29 mouse cellular contexts compared by ENCODE assay signal in the genomic region with DNA sequence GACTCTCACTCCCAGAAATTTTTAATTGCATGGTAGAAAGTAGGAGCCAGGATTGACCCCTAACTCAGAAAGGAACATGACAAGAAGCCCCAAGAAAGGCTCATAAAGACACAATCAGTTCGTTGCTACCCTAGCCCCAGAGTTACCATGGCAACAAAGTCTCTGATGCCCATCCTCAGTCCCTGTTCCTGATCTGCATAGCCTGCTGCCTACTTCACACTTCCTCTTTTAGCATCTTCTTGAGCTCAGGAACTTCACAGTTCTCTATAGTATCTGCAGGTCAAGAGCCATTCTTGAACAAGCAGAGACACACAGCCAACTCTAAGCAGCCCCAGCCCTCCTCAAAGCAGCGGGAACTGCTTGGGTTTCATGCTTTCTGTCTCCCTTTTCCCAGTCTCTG.
DNase-seq lines count a peak whose midpoint lies in the region; ATAC-seq and TF ChIP-seq lines count a peak whose summit lies in the region.
"Had no signal": no experiment of that assay in that cellular context is flagged by ENCODE, and none has a peak within 500 bp of the region (broad histone marks: within the 10 kb centered on the region; RNA-seq: fewer than 3 reads in every experiment).

No protein-coding gene starts in this region.

- ATAC-seq in frontal cortex, adult (ENCODE audit: low TSS enrichment): peak; percentile 68
- ATAC-seq in granulocyte monocyte progenitor cell, adult 5-6 weeks (replicated peaks; ENCODE audit: poor library complexity, severe bottlenecking): peak; percentile 77
- ATAC-seq in lung, postnatal 0 days: no peak
- ATAC-seq: CD4-positive, CD25-positive, alpha-beta regulatory T cell, adult 4 months; forebrain, embryonic 16.5 days; midbrain, embryonic 15.5 days had no signal

- no peaks in the 10 kb centered on the region for H3K27me3 ChIP-seq in splenic B cell, adult 2 months (ENCODE audit: control insufficient read depth, insufficient read depth, low read length, poor library complexity, severe bottlenecking)
- H3K27me3 ChIP-seq in lung, postnatal 0 days (replicated peaks; ENCODE audit: insufficient read depth, low read length): no peaks in the 10 kb centered on the region
- H3K27me3 ChIP-seq: embryonic facial prominence, embryonic 15.5 days; heart, embryonic 13.5 days; hindbrain, embryonic 12.5 days; limb, embryonic 15.5 days; liver, embryonic 15.5 days; midbrain, embryonic 15.5 days; stomach, embryonic 15.5 days had no signal

- no peak for DNase-seq in frontal cortex, postnatal 25 days (ENCODE audit: low spot score in 2 of 2)
- DNase-seq in right cerebral cortex, adult 18-20 months: peak; percentile 15
- no peak for DNase-seq in right cerebral cortex, postnatal 4 days
- peak; percentile 76 for DNase-seq in splenic B cell, adult 2 months (ENCODE audit: low read depth, low spot score)
- no peak for DNase-seq in thymus, postnatal 14 days
- no peak for DNase-seq in lung, postnatal 0 days (ENCODE audit: low spot score)
- DNase-seq: adrenal gland, postnatal 25 days; cerebellum, adult 2 months; cerebellum, postnatal 36 days; gastrocnemius, postnatal 25 days; heart, adult 2 months; heart, postnatal 14 days; kidney, postnatal 25 days; layer of hippocampus, postnatal 36 days; left cerebral cortex, postnatal 4 days; right cerebral cortex, postnatal 14 days had no signal

- no peak overlapping the region for H3K27ac ChIP-seq in lung, postnatal 0 days (ENCODE audit: low read length)
- H3K27ac ChIP-seq: embryonic facial prominence, embryonic 15.5 days; heart, adult 2 months; heart, embryonic 13.5 days; hindbrain, embryonic 12.5 days; limb, embryonic 15.5 days; liver, embryonic 15.5 days; midbrain, embryonic 15.5 days; stomach, embryonic 15.5 days had no signal

- no peaks in the 10 kb centered on the region for H3K4me1 ChIP-seq in lung, postnatal 0 days (ENCODE audit: insufficient read depth, low read depth, low read length)
- H3K4me1 ChIP-seq: embryonic facial prominence, embryonic 15.5 days; limb, embryonic 15.5 days; liver, embryonic 15.5 days; stomach, embryonic 15.5 days had no signal

- no peak for TF ChIP-seq CTCF in lung, postnatal 0 days (IDR thresholded peaks at IDR 0.05)

- H3K4me3 ChIP-seq in lung, postnatal 0 days (ENCODE audit: low read depth, low read length): no peak overlapping the region
- H3K4me3 ChIP-seq: embryonic facial prominence, embryonic 15.5 days; heart, adult 2 months; heart, embryonic 13.5 days; hindbrain, embryonic 12.5 days; limb, embryonic 15.5 days; liver, embryonic 15.5 days; megakaryocyte, embryonic 14.5 days; midbrain, embryonic 15.5 days; myocyte; stomach, embryonic 15.5 days had no signal

- no peak for TF ChIP-seq EP300 in lung, postnatal 0 days (IDR thresholded peaks at IDR 0.05)

- WGBS in lung, postnatal 0 days: 51% methylated on average over 2 of the region's 2 CpGs

- H3K4me2 ChIP-seq in lung, postnatal 0 days (replicated peaks; ENCODE audit: low read depth, low read length): no peak overlapping the region
- H3K4me2 ChIP-seq: embryonic facial prominence, embryonic 15.5 days; heart, embryonic 13.5 days; hindbrain, embryonic 12.5 days; limb, embryonic 15.5 days; liver, embryonic 15.5 days; midbrain, embryonic 15.5 days; stomach, embryonic 15.5 days had no signal

- no peak overlapping the region for H3K9ac ChIP-seq in lung, postnatal 0 days (replicated peaks; ENCODE audit: low read depth)
- H3K9ac ChIP-seq: embryonic facial prominence, embryonic 15.5 days; heart, embryonic 13.5 days; hindbrain, embryonic 12.5 days; limb, embryonic 15.5 days; liver, embryonic 15.5 days; midbrain, embryonic 15.5 days; stomach, embryonic 15.5 days had no signal

- H3K9me3 ChIP-seq in lung, postnatal 0 days (ENCODE audit: low read length): no peaks in the 10 kb centered on the region
- H3K9me3 ChIP-seq: embryonic facial prominence, embryonic 15.5 days; heart, embryonic 13.5 days; hindbrain, embryonic 12.5 days; limb, embryonic 15.5 days; liver, embryonic 15.5 days; megakaryocyte, embryonic 14.5 days; midbrain, embryonic 15.5 days; stomach, embryonic 15.5 days had no signal

- no peaks in the 10 kb centered on the region for H3K36me3 ChIP-seq in splenic B cell, adult 2 months (ENCODE audit: control insufficient read depth, insufficient read depth, low read length, poor library complexity, severe bottlenecking)
- H3K36me3 ChIP-seq in lung, postnatal 0 days (ENCODE audit: insufficient read depth, low read length): no peaks in the 10 kb centered on the region
- H3K36me3 ChIP-seq: embryonic facial prominence, embryonic 15.5 days; heart, embryonic 13.5 days; hindbrain, embryonic 12.5 days; limb, embryonic 15.5 days; liver, embryonic 15.5 days; midbrain, embryonic 15.5 days; stomach, embryonic 15.5 days had no signal

Comparison
In these comparisons a context has a peak if more than half of its experiments do, and no peak if none do; other contexts are left out.
1. DNase-seq: peak in right cerebral cortex, adult 18-20 months (single experiment) and splenic B cell, adult 2 months (single experiment); none in frontal cortex, postnatal 25 days (0 of 2), right cerebral cortex, postnatal 4 days (single experiment), thymus, postnatal 14 days (single experiment) and lung, postnatal 0 days (single experiment).